Mouse (Mus musculus): ENCODE results near the gene Ctsa.

- TF ChIP-seq E2F4 (IDR thresholded peaks at IDR 0.05; ENCODE audit: insufficient read depth) (no peak), POLR2A (IDR thresholded peaks at IDR 0.05; ENCODE audit: insufficient read length, low read depth) (no peak), TCF12 (IDR thresholded peaks at IDR 0.05; ENCODE audit: insufficient read depth, poor library complexity, severe bottlenecking) (no peak), MAX (IDR thresholded peaks at IDR 0.05; ENCODE audit: low read depth) (no peak), POLR2AphosphoS2 (IDR thresholded peaks at IDR 0.05; ENCODE audit: insufficient read length, low read depth) (no peak), USF1 (IDR thresholded peaks at IDR 0.05; ENCODE audit: low read depth) (no peak), MYOG (IDR thresholded peaks at IDR 0.05; ENCODE audit: control insufficient read depth in 1 of 3, insufficient read depth in 1 of 3, insufficient read length in 2 of 3, low read depth in 2 of 3) (no peak)
These were observed 15.5 kb upstream of the Ctsa start for GRCm38 (mm10) chr2:164817206-164817605.

All from myocyte (in vitro differentiated cells).